Mouse (Mus musculus) CD4-positive naive resting alpha-beta T cell, adult 57 days (primary cell): Measurements from ENCODE around the gene Siah3. TPM values are rescaled to one million over a fixed set of nuclear protein-coding genes. Genes with fewer than 3 reads are reported as not detected.

ENCODE experiments used
- total RNA-seq: library from RNA; stranded (reverse); gene quantifications from one replicate; pipeline ENCODE4 v1.2.4, GENCODE M21; 2023

The Siah3 gene
- 1.3 TPM for total RNA-seq

DNA sequence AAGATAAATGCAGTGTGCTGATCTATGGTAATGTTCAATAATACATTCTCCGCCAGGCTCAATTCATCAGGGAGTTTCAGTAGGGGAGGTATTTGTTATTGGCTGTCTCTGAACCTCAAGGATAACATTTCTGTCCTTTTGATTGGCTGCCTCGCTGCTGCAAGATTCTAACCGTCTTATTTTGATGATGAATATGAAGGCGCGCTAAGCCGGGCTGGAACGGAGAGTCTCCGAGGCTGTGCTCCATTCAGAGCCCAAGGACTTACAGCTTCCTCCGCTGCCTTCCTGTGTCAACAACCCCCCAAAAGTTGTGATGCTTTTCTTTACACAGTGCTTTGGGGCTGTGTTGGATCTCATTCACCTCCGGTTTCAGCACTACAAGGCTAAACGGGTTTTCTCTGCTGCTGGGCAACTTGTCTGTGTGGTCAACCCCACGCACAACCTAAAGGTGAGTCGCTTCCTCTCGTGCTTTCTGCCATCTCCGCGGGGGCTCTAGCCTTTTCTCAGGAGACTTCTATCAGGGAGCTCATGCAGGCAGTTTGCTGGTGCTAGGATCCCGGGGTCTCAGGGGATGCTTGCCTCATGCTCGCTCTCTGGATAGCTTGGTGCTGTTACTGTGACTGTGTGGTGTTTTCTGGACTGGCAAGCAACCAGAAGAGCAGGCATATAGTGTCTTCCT lies at the start of gene Siah3:
Gene Siah3, plus strand, starts transcription at position 240 of the 679 bp plus-strand sequence.

Other genes starting within 250 kb of the Siah3 start
- not detected for gene Cpb2, start 213.7 kb upstream of the Siah3 start, total RNA-seq
- gene Zc3h13, start 171.6 kb upstream of the Siah3 start, total RNA-seq = 63.4 TPM
- not detected for gene Spert, start 137.1 kb downstream of the Siah3 start, total RNA-seq
- gene Erich6b, start 186.3 kb downstream of the Siah3 start, total RNA-seq = not detected